Mouse (Mus musculus): ENCODE results near the gene Diexf. TPM values are rescaled to one million over a fixed set of nuclear protein-coding genes. Genes with fewer than 3 reads are reported as not detected.
A peak's percentile ranks its signal among the peaks of the same experiment; 100 is the strongest.

Diexf gene
- polyA plus RNA-seq, 2 experiments, result 8.9 to 33.4 TPM

DNA sequence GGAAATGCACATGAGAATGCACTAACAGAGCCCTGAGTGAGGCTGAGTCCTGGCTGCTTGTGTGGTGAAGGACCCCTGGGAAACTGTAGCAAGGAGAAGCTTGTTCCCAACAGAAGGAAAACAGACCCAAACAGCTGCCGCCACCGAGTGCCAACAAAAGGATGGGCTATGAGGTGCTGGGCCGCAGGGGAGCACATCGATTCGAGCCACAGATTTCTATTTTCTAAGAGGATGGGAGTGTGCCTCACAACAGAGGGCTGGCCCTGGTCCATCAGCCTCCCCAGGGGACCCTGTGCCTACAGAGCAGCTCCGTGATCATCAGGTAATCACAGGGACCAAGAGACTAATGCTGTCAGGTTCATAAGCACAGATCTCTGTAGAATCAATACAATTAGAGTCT, 40.9 kb downstream of the Diexf start:
- no peak overlapping the region for H3K4me3 ChIP-seq (replicated peaks; ENCODE audit: low read length)
- H3K9ac ChIP-seq (ENCODE audit: low read depth, low read length, severe bottlenecking), result no peak overlapping the region
- WGBS, result 89% methylated on average over 6 of the region's 6 CpGs
- H3K36me3 ChIP-seq (ENCODE audit: control insufficient read depth, insufficient read depth, low read length), result no peaks in the 10 kb centered on the region
- ATAC-seq (ENCODE audit: low FRiP score, low read depth) (no peak), DNase-seq (ENCODE audit: low spot score) (no peak)
- no peak overlapping the region for H3K27ac ChIP-seq (replicated peaks; ENCODE audit: low read depth, low read length)
- peaks cover 24% of the 10 kb centered on the region for H3K4me1 ChIP-seq (ENCODE audit: control insufficient read depth, insufficient read depth, low read length)
- TF ChIP-seq POLR2A (IDR thresholded peaks at IDR 0.05; ENCODE audit: borderline replicate concordance, extremely low read depth, insufficient read depth, insufficient read length), result no peak
- H3K27me3 ChIP-seq (ENCODE audit: control insufficient read depth, insufficient read depth, low read length), result no peaks in the 10 kb centered on the region
- no peak overlapping the region for H3K4me2 ChIP-seq (replicated peaks; ENCODE audit: low read depth, low read length, severe bottlenecking)
- no peaks in the 10 kb centered on the region for H3K9me3 ChIP-seq (ENCODE audit: control insufficient read depth, low read length)

DNA sequence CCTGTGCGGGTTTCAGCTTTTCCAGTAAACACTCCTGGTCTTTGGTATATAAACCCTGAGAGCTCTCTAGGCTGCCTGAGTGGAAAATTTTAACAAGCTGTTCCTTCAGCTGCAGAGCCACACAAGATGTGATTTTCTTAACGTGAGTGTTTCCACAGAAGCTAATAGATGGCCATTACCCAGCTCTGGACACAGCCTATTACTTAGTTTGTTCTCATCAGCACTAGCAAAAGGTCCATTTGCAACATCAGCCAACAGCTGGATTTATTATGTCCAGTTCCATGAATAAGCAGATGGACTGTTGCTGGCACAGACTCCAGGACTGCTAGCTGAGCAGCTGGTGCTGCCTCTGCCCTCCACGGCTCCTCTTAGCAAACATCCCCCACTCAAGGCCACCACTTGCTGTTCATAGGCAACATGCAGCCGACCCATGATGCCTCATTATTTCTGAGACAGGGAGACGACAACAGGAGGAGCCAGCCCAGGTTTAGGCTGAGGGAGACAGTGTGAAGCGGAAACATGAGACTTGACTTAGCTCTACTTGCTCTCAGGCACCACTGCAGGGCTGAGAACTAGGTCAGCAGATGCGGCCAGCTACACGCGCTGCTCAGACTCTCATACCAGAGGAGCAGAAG, 43.1 kb downstream of the Diexf start:
- Histone ChIP-seq H3K4me3 (replicated peaks; ENCODE audit: low read length) (no peak overlapping the region), H3K9ac (ENCODE audit: low read depth, low read length, severe bottlenecking) (no peak overlapping the region), H3K4me1 (ENCODE audit: control insufficient read depth, insufficient read depth, low read length) (peaks cover 34% of the 10 kb centered on the region), H3K9me3 (ENCODE audit: control insufficient read depth, low read length) (no peaks in the 10 kb centered on the region), H3K27me3 (ENCODE audit: control insufficient read depth, insufficient read depth, low read length) (no peaks in the 10 kb centered on the region), H3K4me2 (replicated peaks; ENCODE audit: low read depth, low read length, severe bottlenecking) (no peak overlapping the region), H3K27ac (replicated peaks; ENCODE audit: low read depth, low read length) (peak overlapping the region; percentile 65), H3K36me3 (ENCODE audit: control insufficient read depth, insufficient read depth, low read length) (no peaks in the 10 kb centered on the region)
- ATAC-seq (ENCODE audit: low FRiP score, low read depth), result peak; percentile 70
- no peak for TF ChIP-seq POLR2A (IDR thresholded peaks at IDR 0.05; ENCODE audit: borderline replicate concordance, extremely low read depth, insufficient read depth, insufficient read length)
- peak; percentile 62 for DNase-seq (ENCODE audit: low spot score)
- 32% methylated on average over 9 of the region's 9 CpGs for WGBS

DNA sequence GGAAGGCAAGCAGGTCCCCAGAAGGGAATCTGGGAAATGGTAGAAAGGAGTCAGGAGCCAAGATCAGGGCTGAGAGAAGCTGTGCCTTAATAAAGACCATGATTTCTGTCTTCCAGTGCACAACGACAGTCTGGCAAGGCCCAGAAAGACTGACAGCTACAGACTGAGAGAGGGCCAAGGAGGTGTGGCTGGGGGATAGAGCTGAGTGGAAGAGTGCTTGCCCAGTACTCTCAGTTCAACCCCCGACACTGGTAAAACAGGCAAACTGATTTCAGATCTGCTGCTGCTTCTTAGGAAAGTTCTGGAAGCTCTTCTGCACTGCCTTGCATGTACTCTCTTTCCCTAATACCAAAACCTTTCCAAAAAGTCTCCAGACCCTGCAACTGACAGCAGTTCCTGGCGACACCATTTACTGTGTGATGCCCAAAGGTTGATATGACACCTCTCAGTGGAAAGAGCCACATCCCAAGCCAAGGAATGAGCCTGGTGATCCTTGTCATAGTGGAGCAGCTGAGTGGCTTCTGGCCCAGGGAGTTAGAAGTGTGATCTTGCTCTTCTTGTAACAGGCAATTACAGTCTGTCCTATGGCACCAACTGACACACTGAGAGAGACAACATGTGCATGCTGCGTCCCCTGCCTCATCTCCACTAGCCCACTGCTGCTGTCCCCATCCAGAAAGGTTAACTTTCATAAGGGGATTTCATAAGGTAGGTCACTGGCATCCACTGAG, 43.8 kb downstream of the Diexf start:
- Histone ChIP-seq H3K36me3 (ENCODE audit: control insufficient read depth, insufficient read depth, low read length) (no peaks in the 10 kb centered on the region), H3K4me1 (ENCODE audit: control insufficient read depth, insufficient read depth, low read length) (peaks cover 34% of the 10 kb centered on the region), H3K27me3 (ENCODE audit: control insufficient read depth, insufficient read depth, low read length) (no peaks in the 10 kb centered on the region), H3K27ac (replicated peaks; ENCODE audit: low read depth, low read length) (0 out of 2 replicates have a peak overlapping the region, but pooled peaks have one; percentile 11), H3K9me3 (ENCODE audit: control insufficient read depth, low read length) (no peaks in the 10 kb centered on the region), H3K4me3 (replicated peaks; ENCODE audit: low read length) (no peak overlapping the region), H3K9ac (ENCODE audit: low read depth, low read length, severe bottlenecking) (no peak overlapping the region), H3K4me2 (replicated peaks; ENCODE audit: low read depth, low read length, severe bottlenecking) (no peak overlapping the region)
- TF ChIP-seq POLR2A (IDR thresholded peaks at IDR 0.05; ENCODE audit: borderline replicate concordance, extremely low read depth, insufficient read depth, insufficient read length), result no peak
- ATAC-seq (ENCODE audit: low FRiP score, low read depth) (no peak), DNase-seq (ENCODE audit: low spot score) (no peak)
- 60% methylated on average over 4 of the region's 4 CpGs for WGBS

DNA sequence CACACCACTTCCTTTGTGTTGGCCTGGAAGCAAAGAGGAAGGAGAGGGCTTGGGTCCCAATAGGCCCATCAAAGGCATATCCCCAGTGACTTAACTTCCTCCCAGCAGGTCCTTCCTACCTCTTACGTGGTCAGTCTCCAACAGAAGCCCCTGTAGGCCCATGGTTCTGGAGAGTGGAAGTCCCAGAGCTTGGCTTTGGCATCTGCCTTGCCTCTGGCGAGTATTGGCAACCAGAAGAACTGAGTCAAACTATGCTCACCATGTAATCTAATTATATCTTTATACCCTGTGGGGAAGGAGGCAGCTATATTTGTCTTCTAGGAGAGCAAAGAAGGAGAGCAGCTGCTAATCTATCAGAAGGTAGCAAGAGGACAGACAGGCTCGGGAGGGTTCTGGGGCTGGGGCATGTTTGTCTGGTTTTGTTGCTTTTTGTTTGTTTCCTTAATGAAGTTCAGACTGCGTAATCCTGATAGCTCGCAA, 44.5 kb downstream of the Diexf start:
- Histone ChIP-seq H3K4me3 (replicated peaks; ENCODE audit: low read length) (no peak overlapping the region), H3K4me2 (replicated peaks; ENCODE audit: low read depth, low read length, severe bottlenecking) (no peak overlapping the region), H3K36me3 (ENCODE audit: control insufficient read depth, insufficient read depth, low read length) (no peaks in the 10 kb centered on the region), H3K27me3 (ENCODE audit: control insufficient read depth, insufficient read depth, low read length) (no peaks in the 10 kb centered on the region), H3K27ac (replicated peaks; ENCODE audit: low read depth, low read length) (no peak overlapping the region), H3K9me3 (ENCODE audit: control insufficient read depth, low read length) (no peaks in the 10 kb centered on the region), H3K9ac (ENCODE audit: low read depth, low read length, severe bottlenecking) (no peak overlapping the region), H3K4me1 (ENCODE audit: control insufficient read depth, insufficient read depth, low read length) (peaks cover 34% of the 10 kb centered on the region)
- DNase-seq (ENCODE audit: low spot score) (no peak), ATAC-seq (ENCODE audit: low FRiP score, low read depth) (no peak)
- WGBS, result 68% methylated on average over 5 of the region's 5 CpGs
- TF ChIP-seq POLR2A (IDR thresholded peaks at IDR 0.05; ENCODE audit: borderline replicate concordance, extremely low read depth, insufficient read depth, insufficient read length), result no peak

DNA sequence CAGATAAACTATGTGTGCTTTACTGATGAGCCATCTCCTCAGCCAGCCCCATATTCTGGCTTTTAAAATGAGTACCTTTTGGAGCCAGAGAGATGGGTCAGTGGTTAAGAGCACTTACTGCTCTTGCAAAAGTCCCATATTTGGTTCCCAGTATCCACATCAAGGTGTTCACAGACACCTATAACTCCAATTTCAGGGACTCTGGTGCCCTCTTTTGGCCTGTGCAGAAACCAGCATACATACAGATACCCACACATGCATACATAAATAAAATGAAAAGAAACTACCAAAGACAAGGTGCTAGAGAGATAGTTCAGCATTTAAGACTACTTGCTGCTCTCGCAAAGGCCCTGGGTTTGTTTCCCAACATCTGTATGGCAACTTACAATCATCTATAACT, 46.1 kb downstream of the Diexf start:
- no peak for ATAC-seq (ENCODE audit: low FRiP score, low read depth)
- TF ChIP-seq POLR2A (IDR thresholded peaks at IDR 0.05; ENCODE audit: borderline replicate concordance, extremely low read depth, insufficient read depth, insufficient read length), result no peak
- no peak overlapping the region for H3K4me3 ChIP-seq (replicated peaks; ENCODE audit: low read length)
- H3K27ac ChIP-seq (replicated peaks; ENCODE audit: low read depth, low read length), result no peak overlapping the region
- H3K36me3 ChIP-seq (ENCODE audit: control insufficient read depth, insufficient read depth, low read length), result no peaks in the 10 kb centered on the region
- H3K9ac ChIP-seq (ENCODE audit: low read depth, low read length, severe bottlenecking), result no peak overlapping the region
- H3K9me3 ChIP-seq (ENCODE audit: control insufficient read depth, low read length), result no peaks in the 10 kb centered on the region
- no peak for DNase-seq (ENCODE audit: low spot score)
- no peak overlapping the region for H3K4me2 ChIP-seq (replicated peaks; ENCODE audit: low read depth, low read length, severe bottlenecking)
- WGBS, result 85% methylated on average over 1 of the region's 1 CpGs
- no peaks in the 10 kb centered on the region for H3K27me3 ChIP-seq (ENCODE audit: control insufficient read depth, insufficient read depth, low read length)
- peaks cover 30% of the 10 kb centered on the region for H3K4me1 ChIP-seq (ENCODE audit: control insufficient read depth, insufficient read depth, low read length)

All from limb, embryonic 14.5 days (tissue).